Mouse (Mus musculus): ENCODE results near the gene Prrx1. TPM values are rescaled to one million over a fixed set of nuclear protein-coding genes. Genes with fewer than 3 reads are reported as not detected.

Gene Prrx1
- total and polyA plus RNA-seq, 3 experiments = not detected

DNA sequence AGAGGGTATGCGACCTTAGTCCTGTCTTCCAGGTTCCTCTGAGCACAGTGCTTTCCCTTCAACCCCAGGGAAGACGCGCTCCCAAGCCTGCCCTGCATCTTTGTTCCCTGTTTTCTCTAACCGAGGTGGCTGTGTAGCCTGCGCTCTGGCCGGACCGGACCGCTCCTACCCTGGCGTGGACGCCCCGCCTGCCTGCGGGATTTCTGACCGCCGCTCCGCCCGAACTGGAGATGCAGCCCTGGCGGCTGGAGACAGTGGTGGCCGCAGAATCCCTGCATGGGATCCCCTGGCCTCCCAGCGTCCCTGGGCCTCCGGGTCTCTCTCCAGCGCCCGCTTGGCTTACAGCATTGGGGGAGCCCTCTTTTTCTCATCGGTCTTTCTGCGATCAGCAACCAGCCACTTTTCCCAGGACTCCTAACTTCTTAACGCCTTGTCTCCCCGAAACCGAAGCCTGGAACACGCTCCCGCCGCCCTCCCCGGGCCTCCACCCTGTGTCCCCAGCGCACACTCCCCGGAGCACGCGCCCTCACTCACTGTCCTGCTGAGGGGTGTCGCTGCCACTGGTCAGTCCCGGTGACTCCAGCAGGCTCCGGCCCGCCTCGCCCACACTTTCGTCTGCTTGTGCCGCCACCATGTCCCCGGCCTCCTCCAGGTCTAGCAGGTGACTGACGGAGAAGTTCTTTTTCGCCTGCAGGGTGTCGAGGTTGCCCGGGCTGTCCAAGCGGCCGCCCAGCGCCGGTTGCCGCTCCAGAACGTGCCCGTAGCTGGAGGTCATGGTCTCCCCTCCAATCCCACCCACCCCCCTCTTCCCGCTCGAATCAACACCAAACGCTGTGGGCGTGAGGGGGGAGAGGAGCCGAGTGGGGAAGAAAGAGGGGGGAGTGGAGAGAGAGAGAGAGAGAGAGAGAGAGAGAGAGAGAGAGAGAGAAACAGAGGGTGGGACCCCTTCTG is 1.4 kb downstream of the Prrx1 start:
- no peaks in the 10 kb centered on the region for H3K79me2 ChIP-seq (ENCODE audit: control insufficient read depth, insufficient read depth, low read length, poor library complexity)
- no peak overlapping the region for H3K4me3 ChIP-seq (ENCODE audit: control insufficient read depth in 1 of 2, insufficient read depth in 1 of 2, low read depth in 2 of 2, low read length in 2 of 2)
- no peak overlapping the region for H3K27ac ChIP-seq (ENCODE audit: control insufficient read depth, low read depth, low read length)
- no peaks in the 10 kb centered on the region for H3K9me3 ChIP-seq (replicated peaks; ENCODE audit: insufficient read depth, low read length)
- H3K9ac ChIP-seq (ENCODE audit: control insufficient read depth, low read depth, low read length, poor library complexity, severe bottlenecking) = no peak overlapping the region
- no peaks in the 10 kb centered on the region for H3K4me1 ChIP-seq (ENCODE audit: control insufficient read depth in 1 of 2, insufficient read depth in 2 of 2, low read length in 2 of 2)
- TF ChIP-seq BHLHE40 (IDR thresholded peaks at IDR 0.05; ENCODE audit: borderline replicate concordance, low read depth, low read length) (no peak), MAX (IDR thresholded peaks at IDR 0.05; ENCODE audit: low read length) (no peak), USF2 (IDR thresholded peaks at IDR 0.05; ENCODE audit: borderline replicate concordance in 1 of 2, insufficient read depth in 1 of 2, low read depth in 1 of 2, low read length in 2 of 2) (no peak), ZC3H11A (IDR thresholded peaks at IDR 0.05; ENCODE audit: low read depth, low read length) (no peak), MXI1 (IDR thresholded peaks at IDR 0.05; ENCODE audit: low read depth, low read length) (no peak), TAL1 (IDR thresholded peaks at IDR 0.05; ENCODE audit: low read length) (no peak), USF1 (IDR thresholded peaks at IDR 0.05; ENCODE audit: low read depth, low read length) (no peak), JUND (IDR thresholded peaks at IDR 0.05; ENCODE audit: low read depth, low read length) (no peak), POLR2A (IDR thresholded peaks at IDR 0.05; ENCODE audit: control insufficient read depth in 1 of 2, insufficient read depth in 1 of 2, low read depth in 1 of 2, low read length in 2 of 2, poor library complexity in 1 of 2) (no peak), TBP (IDR thresholded peaks at IDR 0.05; ENCODE audit: low read depth, low read length) (no peak), EP300 (IDR thresholded peaks at IDR 0.05; ENCODE audit: low read depth in 1 of 2, low read length in 2 of 2) (no peak), SMC3 (IDR thresholded peaks at IDR 0.05; ENCODE audit: low read depth, low read length) (no peak), UBTF (IDR thresholded peaks at IDR 0.05; ENCODE audit: borderline replicate concordance, insufficient read depth, low read depth, low read length) (no peak), POLR2AphosphoS5 (IDR thresholded peaks at IDR 0.05; ENCODE audit: borderline replicate concordance, low read depth, low read length) (no peak), GATA1 (IDR thresholded peaks at IDR 0.05; ENCODE audit: low read depth, low read length) (no peak), E2F4 (IDR thresholded peaks at IDR 0.05; ENCODE audit: borderline replicate concordance, low read depth, low read length) (no peak), NELFE (IDR thresholded peaks at IDR 0.05; ENCODE audit: low read depth, low read length) (no peak), MYB (IDR thresholded peaks at IDR 0.05; ENCODE audit: low read depth, low read length) (no peak), RAD21 (IDR thresholded peaks at IDR 0.05; ENCODE audit: low read depth, low read length) (no peak)
- DNase-seq (ENCODE audit: low read depth, low spot score) = no peak
- H3K36me3 ChIP-seq (ENCODE audit: control insufficient read depth in 1 of 2, insufficient read depth in 2 of 2, low read length in 2 of 2) = no peaks in the 10 kb centered on the region
- peaks cover 0 to 2% of the 10 kb centered on the region in 2 experiments; a peak in 1 of 4 replicates for H3K27me3 ChIP-seq (ENCODE audit: control insufficient read depth in 1 of 2, insufficient read depth in 2 of 2, low read length in 2 of 2)
